Mouse (Mus musculus): ENCODE measurements around the gene Gm10662.
"Not testable (repeated sequence)": the region's sequence is repeated elsewhere in the genome, so short reads cannot be mapped to it uniquely, and the experiment has no call there.

Gene Gm10662

DNA sequence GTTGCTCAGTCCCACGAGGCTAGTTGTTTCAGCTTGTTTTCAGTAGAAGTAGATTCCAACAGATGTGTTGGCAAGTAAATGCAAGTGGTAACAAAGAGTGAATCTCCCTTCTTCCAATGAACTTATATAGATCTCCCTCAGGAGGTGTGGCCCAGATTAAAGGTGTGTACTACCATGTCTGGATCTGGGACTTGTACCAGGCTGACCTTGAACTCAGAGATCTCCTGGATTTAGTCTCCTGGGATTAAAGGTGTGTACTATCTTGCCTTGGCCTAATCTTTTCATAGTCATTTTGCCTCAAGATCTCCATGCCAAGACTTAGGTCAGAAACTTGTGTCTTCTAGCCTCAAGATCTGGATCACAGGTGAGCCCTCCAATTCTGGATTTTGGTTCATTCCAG, at the start of gene Gm10662:
Gm10662 (minus strand) TSS at position 101 of the 400 bp plus-strand sequence.
- not testable (repeated sequence) for DNase-seq

DNA sequence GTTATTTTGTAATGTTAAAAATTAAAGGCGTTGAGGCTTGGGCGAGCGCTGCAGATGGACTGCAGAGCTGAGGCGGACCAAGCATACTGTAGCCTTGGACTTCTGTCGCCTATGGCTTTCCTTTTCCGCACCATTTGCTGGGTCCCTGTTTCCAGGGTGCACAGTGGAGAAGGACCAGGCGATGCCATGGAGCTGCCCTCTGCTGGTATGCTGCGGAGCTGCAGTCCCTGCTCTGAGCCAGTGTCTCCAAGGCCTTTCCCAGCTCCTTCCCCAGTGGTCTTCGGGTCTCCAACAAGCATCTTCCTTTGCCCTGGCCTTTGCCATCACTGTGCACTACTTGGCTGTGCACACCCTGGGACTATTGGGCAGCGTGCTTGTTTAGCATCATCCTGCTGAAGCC, 19.2 kb upstream of the Gm10662 start:
- not testable (repeated sequence) for DNase-seq

Data from cerebellum, adult 8-10 months (tissue).